Mouse (Mus musculus): ENCODE data around the gene BC030870.

Gene BC030870

GRCm38 (mm10) chr8:65074733-65075132 is 54.6 kb downstream of the BC030870 start, which contains the start of gene Gm10663:
Gene Gm10663 (plus strand): TSS chr8:65075033.
- no peak for DNase-seq (ENCODE audit: extremely low spot score)

- no peak for DNase-seq (ENCODE audit: extremely low spot score)
Observed at GRCm38 (mm10) chr8:65070996-65071395, 58.4 kb downstream of the BC030870 start.

GRCm38 (mm10) chr8:65068473-65068819 is 60.9 kb downstream of the BC030870 start:
- no peak for DNase-seq (ENCODE audit: extremely low spot score)

GRCm38 (mm10) chr8:65067694-65068472 is 61.5 kb downstream of the BC030870 start:
- DNase-seq (ENCODE audit: extremely low spot score): no peak

- DNase-seq (ENCODE audit: extremely low spot score): no peak
Observed at GRCm38 (mm10) chr8:65067031-65067430, 62.3 kb downstream of the BC030870 start.

GRCm38 (mm10) chr8:65065622-65066021 is 63.7 kb downstream of the BC030870 start:
- DNase-seq (ENCODE audit: extremely low spot score): no peak

GRCm38 (mm10) chr8:65064071-65064470 is 65.3 kb downstream of the BC030870 start:
- no peak for DNase-seq (ENCODE audit: extremely low spot score)

GRCm38 (mm10) chr8:65062195-65062594 is 67.2 kb downstream of the BC030870 start:
- DNase-seq (ENCODE audit: extremely low spot score): no peak

- no peak for DNase-seq (ENCODE audit: extremely low spot score)
Observed at GRCm38 (mm10) chr8:65056722-65057121, 72.6 kb downstream of the BC030870 start.

- DNase-seq (ENCODE audit: extremely low spot score): no peak
Observed at GRCm38 (mm10) chr8:65053968-65054367, 75.4 kb downstream of the BC030870 start.

GRCm38 (mm10) chr8:65053554-65053953 is 75.8 kb downstream of the BC030870 start:
- no peak for DNase-seq (ENCODE audit: extremely low spot score)

- no peak for DNase-seq (ENCODE audit: extremely low spot score)
Observed at GRCm38 (mm10) chr8:65047801-65048200, 81.6 kb downstream of the BC030870 start.

GRCm38 (mm10) chr8:65047193-65047592 is 82.2 kb downstream of the BC030870 start:
- DNase-seq (ENCODE audit: extremely low spot score): no peak

- no peak for DNase-seq (ENCODE audit: extremely low spot score)
Observed at GRCm38 (mm10) chr8:65046565-65046964, 82.8 kb downstream of the BC030870 start.

- DNase-seq (ENCODE audit: extremely low spot score): peak; percentile 78
Observed at GRCm38 (mm10) chr8:65037117-65037533, 92.2 kb downstream of the BC030870 start, which contains the start of gene Apela. Gene Apela (minus strand): TSS chr8:65037336.
